Mouse (Mus musculus) embryonic facial prominence, embryonic 11.5 days (tissue): ENCODE data around the gene Crygb. TPM values are rescaled to one million over a fixed set of nuclear protein-coding genes. Genes with fewer than 3 reads are reported as not detected.

ENCODE experiments used
- ATAC-seq: fragments of 200-750 bp; cut with Nextera tagmentation; replicated peaks from 2 replicates; pipeline ENCODE4 v1.8.0; 2017; ENCODE audit warnings: low read depth; ENCODE audit not compliant: insufficient number of reproducible peaks, low FRiP score, low TSS enrichment
- DNase-seq: peaks from one replicate; pipeline ENCODE4 v3.0.0-alpha.2; 2015; ENCODE audit warnings: low spot score
- H3K27ac ChIP-seq: fragments of 300-500 bp; sonication (generic); replicated peaks from 2 replicates; pipeline ENCODE4 v1.5.1; 2014; ENCODE audit warnings: mild to moderate bottlenecking, low read depth, low read length, control low read depth
- H3K27me3 ChIP-seq: fragments of 300-500 bp; sonication (generic); 2 replicates; pipeline ENCODE4 v1.6.1; 2014; ENCODE audit warnings: mild to moderate bottlenecking, low read length, moderate library complexity, mixed read lengths; ENCODE audit not compliant: control insufficient read depth, insufficient read depth
- H3K36me3 ChIP-seq: fragments of 300-500 bp; sonication (generic); replicated peaks from 2 replicates; pipeline ENCODE4 v1.6.1; 2014; ENCODE audit warnings: low read depth, mild to moderate bottlenecking, low read length, moderate library complexity, mixed read lengths; ENCODE audit not compliant: control insufficient read depth, insufficient read depth
- H3K4me1 ChIP-seq: fragments of 300-500 bp; sonication (generic); 2 replicates; pipeline ENCODE4 v1.6.1; 2014; ENCODE audit warnings: low read length, mixed read lengths; ENCODE audit not compliant: control insufficient read depth, insufficient read depth
- H3K4me2 ChIP-seq: fragments of 300-500 bp; sonication (generic); 2 replicates; pipeline ENCODE4 v1.6.1; 2014; ENCODE audit warnings: low read depth, mild to moderate bottlenecking, control low read depth, low read length, moderate library complexity
- H3K4me3 ChIP-seq: fragments of 300-500 bp; sonication (generic); 2 replicates; pipeline ENCODE4 v1.5.1; 2014; ENCODE audit warnings: low read depth, low read length, control low read depth
- H3K9ac ChIP-seq: fragments of 300-500 bp; sonication (generic); replicated peaks from 2 replicates; pipeline ENCODE4 v1.6.1; 2014; ENCODE audit warnings: mild to moderate bottlenecking, control low read depth, low read length
- H3K9me3 ChIP-seq: fragments of 300-500 bp; sonication (generic); replicated peaks from 2 replicates; pipeline ENCODE4 v1.6.1; 2016; ENCODE audit warnings: mild to moderate bottlenecking, low read length, inconsistent platforms, mixed read lengths; ENCODE audit not compliant: control insufficient read depth
- WGBS: fragments of 180-500 bp; shearing (Covaris S2); extraction: QIAGEN DNeasy Blood & Tissue Kit; methylation state at CpG from one replicate; pipeline ENCODE4 v1.1.7; 2014; 5-methylcytosine and 5-hydroxymethylcytosine counted together
- polyA plus RNA-seq: library from polyadenylated mRNA; unstranded; fragments of >200 nt; fragmentation: Nextera tagmentation; extraction: Ambion mirVana; gene quantifications from 2 replicates; pipeline ENCODE4 v1.2.1, GENCODE M21; 2014

The Crygb gene
- 0.68 TPM in 1 of 2 replicates, not detected in the other for polyA plus RNA-seq

DNA sequence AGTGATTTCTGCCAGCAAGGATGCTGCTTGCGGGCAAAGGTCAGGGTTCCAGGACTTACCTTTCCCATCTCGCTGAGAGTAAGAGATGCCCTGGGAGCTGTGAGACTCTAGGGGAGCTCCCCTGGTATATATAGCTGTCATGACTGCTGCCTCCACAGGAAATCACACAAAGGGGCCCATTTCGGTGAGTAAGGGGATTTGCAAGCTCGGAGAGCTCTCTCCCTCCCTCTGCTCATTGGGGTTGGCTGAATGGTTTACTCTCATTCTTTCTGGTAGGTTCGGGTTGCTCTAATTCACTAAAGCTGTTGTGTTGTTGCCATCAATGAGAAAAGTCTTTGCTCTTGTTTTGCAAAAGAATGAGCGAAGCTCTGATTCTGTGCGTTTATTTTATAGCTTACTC, at the start of gene Crygb:
Gene Crygb, minus strand, starts transcription at position 101 of the 400 bp plus-strand sequence.
- no peaks in the 10 kb centered on the region for H3K27me3 ChIP-seq
- H3K27ac ChIP-seq: no peak within 1 kb of the TSS
- ATAC-seq: no peak
- no peak within 1 kb of the TSS for H3K4me3 ChIP-seq
- no peak within 1 kb of the TSS for H3K9ac ChIP-seq
- H3K9me3 ChIP-seq: no peaks in the 10 kb centered on the region
- no peak within 1 kb of the TSS for H3K4me2 ChIP-seq
- 25% methylated on average over 7 of the region's 7 CpGs for WGBS
- peak; percentile 24 for DNase-seq
- no peaks in the 10 kb centered on the region for H3K36me3 ChIP-seq
- H3K4me1 ChIP-seq: no peaks in the 10 kb centered on the region

DNA sequence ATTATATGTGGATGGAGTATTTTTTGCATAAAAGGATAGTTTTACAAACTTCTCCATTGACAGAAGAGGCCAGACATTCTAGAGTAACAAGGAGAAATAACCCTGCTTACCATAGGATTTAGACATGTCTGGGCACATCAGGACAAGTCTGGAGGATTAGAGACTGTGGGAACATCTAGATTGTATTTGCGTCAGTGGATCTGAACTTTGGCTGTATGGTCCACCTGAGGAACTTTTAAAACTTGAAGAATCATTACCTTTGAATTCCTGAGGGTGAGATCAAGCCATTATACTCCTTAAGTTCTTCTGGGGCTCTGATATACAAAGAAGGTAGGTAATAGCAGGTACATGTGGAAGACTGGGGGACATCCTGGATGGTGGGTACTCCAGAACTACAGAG, 49.6 kb upstream of the Crygb start:
- ATAC-seq: no peak

DNA sequence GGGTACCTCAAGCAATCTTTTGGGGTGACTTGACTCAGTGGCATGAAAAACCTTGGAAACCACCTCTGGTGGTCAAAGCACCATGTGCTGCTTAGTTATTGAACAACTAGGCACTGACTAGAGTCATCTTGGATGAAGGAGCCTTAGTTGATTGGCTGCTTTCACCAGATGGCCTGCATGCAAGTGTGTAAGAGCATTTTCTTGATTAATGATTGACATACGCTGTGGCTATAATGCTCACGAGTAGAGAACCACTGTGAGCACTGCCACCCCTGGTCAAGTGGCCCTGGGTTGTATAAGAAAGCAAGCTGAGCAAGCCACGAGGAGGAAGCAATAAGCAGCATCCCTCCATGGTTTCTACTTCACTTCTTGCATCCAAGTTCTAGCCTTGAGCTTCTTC, 48.1 kb upstream of the Crygb start:
- H3K9me3 ChIP-seq: no peaks in the 10 kb centered on the region
- no peak overlapping the region for H3K4me2 ChIP-seq
- H3K27ac ChIP-seq: no peak overlapping the region
- H3K4me1 ChIP-seq: no peaks in the 10 kb centered on the region
- WGBS: 82% methylated on average over 3 of the region's 3 CpGs
- H3K4me3 ChIP-seq: no peak overlapping the region
- DNase-seq (no peak), ATAC-seq (no peak)
- H3K36me3 ChIP-seq: no peaks in the 10 kb centered on the region
- H3K27me3 ChIP-seq: no peaks in the 10 kb centered on the region
- H3K9ac ChIP-seq: no peak overlapping the region

More for the DNA sequence above, 49.6 kb upstream of the Crygb start:
- no peak for DNase-seq
- no peak overlapping the region for H3K4me3 ChIP-seq
- H3K9ac ChIP-seq: no peak overlapping the region
- H3K4me1 ChIP-seq: no peaks in the 10 kb centered on the region
- H3K9me3 ChIP-seq: no peaks in the 10 kb centered on the region
- no peaks in the 10 kb centered on the region for H3K36me3 ChIP-seq
- H3K27ac ChIP-seq: no peak overlapping the region
- H3K4me2 ChIP-seq: no peak overlapping the region
- WGBS: 90% methylated on average over 1 of the region's 1 CpGs
- no peaks in the 10 kb centered on the region for H3K27me3 ChIP-seq

DNA sequence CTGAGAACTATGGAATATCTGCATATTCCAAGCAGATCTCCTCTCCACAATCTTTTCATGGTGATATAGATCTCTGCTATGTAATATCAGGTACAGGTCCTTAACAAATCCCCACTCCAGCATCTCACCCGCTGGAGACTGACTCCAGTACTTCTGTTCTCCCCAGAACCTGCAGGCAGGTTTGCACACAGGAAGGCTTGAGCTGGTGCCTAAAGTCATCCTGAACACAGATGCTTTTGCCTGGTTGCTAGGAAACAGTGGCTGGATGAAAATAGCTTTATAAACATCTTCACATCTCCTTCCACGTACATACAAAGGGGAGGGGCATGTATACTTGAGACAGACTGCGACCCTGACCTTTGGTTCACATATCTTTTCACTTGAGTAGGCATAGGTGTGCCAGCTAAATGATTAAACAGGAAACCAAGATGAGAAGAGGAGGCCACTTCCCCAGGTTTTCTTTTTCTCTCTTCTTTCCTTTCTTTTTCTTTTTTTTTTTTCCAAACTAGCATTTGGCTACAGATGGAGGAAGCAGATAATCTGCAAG, 47.6 kb upstream of the Crygb start:
- no peak overlapping the region for H3K9ac ChIP-seq
- ATAC-seq (no peak), DNase-seq (no peak)
- no peaks in the 10 kb centered on the region for H3K36me3 ChIP-seq
- H3K27me3 ChIP-seq: no peaks in the 10 kb centered on the region
- no peaks in the 10 kb centered on the region for H3K9me3 ChIP-seq
- H3K4me2 ChIP-seq: no peak overlapping the region
- H3K4me1 ChIP-seq: no peaks in the 10 kb centered on the region
- H3K4me3 ChIP-seq: no peak overlapping the region
- WGBS: 72% methylated on average over 3 of the region's 3 CpGs
- H3K27ac ChIP-seq: no peak overlapping the region

DNA sequence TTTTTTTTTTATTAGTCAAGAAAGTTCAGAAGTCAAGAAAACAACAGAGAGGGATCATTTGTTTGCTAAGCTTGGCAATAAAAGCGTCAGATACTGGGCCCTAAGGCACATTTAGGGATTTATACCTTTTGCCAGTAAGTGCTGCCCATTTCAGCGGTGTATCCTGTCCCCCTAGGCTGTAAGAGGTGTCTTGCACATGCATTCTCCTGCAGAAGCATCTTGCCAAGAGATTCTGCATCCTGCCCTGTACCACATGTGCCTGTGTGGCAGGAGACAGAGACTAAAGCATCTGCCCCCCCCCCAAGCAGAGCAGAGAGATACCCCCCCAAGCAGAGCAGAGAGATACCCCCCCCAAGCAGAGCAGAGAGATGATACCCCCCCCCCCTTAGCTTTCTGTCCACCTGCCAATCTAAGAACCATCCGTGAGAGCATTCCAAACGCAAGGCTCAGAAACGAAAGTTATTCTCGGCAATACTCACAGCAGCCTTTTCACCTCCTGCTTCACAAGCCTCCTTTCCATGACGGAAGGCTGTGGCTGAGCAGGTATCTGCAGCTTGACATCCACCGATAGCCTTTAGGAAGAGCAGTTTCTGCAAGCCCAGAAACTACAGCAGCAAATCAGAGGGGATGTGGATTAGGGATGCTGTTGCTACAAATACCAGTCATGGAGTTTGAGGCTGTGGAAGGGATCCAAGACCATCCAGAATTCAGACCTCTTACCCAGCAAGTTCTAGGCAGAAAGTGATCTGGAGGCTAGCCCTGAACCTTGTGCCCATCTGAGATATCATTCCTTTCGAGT, 40.7 kb upstream of the Crygb start, which contains the start of gene D630023F18Rik:
Gene D630023F18Rik, minus strand, starts transcription at position 641 of the 799 bp plus-strand sequence.
- Histone ChIP-seq H3K4me2 (0 out of 2 replicates have a peak within 1 kb of the TSS, but pooled peaks have one; percentile 3), H3K4me1 (no peaks in the 10 kb centered on the region), H3K9me3 (no peaks in the 10 kb centered on the region), H3K4me3 (no peak within 1 kb of the TSS), H3K36me3 (no peaks in the 10 kb centered on the region), H3K27me3 (no peaks in the 10 kb centered on the region), H3K27ac (no peak within 1 kb of the TSS), H3K9ac (no peak within 1 kb of the TSS)
- DNase-seq (no peak), ATAC-seq (no peak)
- 27% methylated on average over 9 of the region's 9 CpGs for WGBS

DNA sequence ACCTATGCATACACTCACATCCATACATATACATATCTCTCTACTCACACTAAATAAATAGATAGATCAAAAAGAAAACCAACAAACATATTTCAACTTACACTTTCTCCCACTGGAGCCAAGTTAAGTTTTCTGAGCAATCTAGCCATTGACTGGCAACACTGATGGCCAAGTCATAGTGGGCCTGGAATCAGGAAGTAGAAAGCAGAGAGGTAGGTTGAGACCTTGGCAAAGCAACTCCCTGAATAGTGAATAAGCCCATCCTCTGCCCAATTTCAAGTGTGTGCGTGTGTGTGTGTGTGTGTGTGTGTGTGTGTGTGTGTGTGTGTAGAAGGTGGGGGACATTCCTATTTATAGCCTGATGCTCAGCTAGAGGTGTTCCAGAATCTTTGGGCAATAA, 37.4 kb upstream of the Crygb start, which contains the start of gene Gm28845:
Gene Gm28845, minus strand, starts transcription at position 121 of the 400 bp plus-strand sequence.
- 74% methylated on average over 1 of the region's 1 CpGs for WGBS
- Histone ChIP-seq H3K4me2 (no peak within 1 kb of the TSS), H3K9ac (no peak within 1 kb of the TSS), H3K27ac (no peak within 1 kb of the TSS), H3K27me3 (no peaks in the 10 kb centered on the region), H3K9me3 (no peaks in the 10 kb centered on the region), H3K4me3 (no peak within 1 kb of the TSS), H3K4me1 (no peaks in the 10 kb centered on the region), H3K36me3 (no peaks in the 10 kb centered on the region)
- ATAC-seq: no peak
- DNase-seq: no peak

DNA sequence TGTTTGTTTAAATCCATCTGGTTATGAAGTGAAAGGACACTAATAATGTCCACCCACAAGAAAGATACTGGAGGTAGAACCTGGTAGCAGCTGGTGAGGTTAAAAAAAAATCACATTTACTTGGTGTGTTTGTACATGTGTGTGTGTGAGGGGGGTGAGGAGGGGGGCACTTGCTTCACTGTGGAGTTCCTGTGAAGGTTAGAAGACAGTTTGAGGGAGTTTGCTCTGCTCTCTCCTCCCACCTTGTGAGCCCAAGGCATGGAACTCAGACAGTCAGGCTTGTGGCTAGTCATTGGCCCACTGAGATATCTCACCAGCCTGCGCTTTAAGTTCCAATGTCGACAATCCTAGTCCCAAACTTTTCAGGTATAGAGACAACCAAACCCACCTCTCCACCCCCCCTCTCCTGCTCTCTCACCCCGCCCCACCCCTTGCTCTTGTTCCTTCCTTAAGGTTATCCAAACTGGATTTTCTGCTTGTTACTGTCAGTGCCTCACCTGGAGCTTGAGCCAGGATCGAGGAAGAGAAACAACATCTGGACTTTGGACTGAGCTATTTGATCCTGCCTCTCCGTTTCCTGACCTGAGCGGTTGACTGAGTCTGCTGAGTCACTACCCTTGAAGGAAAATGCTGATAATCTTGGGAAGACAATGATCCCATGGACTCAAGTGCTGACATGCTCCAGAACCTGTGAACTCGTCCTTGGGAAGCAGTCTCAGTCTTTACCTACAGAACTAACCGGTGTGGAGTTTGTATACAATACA, 36.2 kb upstream of the Crygb start:
- H3K9ac ChIP-seq: no peak overlapping the region
- no peak for DNase-seq
- no peak overlapping the region for H3K4me3 ChIP-seq
- no peak overlapping the region for H3K27ac ChIP-seq
- H3K36me3 ChIP-seq: no peaks in the 10 kb centered on the region
- no peaks in the 10 kb centered on the region for H3K4me1 ChIP-seq
- H3K27me3 ChIP-seq: no peaks in the 10 kb centered on the region
- H3K4me2 ChIP-seq: no peak overlapping the region
- no peaks in the 10 kb centered on the region for H3K9me3 ChIP-seq
- ATAC-seq: no peak
- WGBS: 68% methylated on average over 8 of the region's 8 CpGs
